Mouse (Mus musculus): ENCODE results near the gene Celf2. TPM values are rescaled to one million over a fixed set of nuclear protein-coding genes. Genes with fewer than 3 reads are reported as not detected.

Gene Celf2
- total RNA-seq, 2 experiments from 2014 or later: 518 to 531 TPM

DNA sequence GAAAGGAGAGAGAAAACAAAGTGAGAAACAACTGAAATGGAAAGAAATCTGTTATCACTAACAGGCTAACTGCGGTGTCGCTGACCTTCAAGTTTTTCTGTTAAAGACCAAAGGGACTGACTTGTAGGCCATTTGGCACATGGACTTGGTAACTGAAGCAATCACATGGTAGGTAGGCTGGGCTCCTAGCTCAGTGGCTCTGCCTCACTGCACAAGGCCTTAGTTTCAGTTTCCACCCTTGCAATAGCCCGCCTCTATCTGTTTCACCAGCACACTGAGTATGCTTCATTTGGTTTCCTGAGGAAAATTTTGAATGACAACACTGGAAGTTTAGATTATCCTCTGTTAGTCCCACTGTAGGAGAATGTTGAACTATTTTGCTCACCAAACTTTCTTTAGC is 948.6 kb downstream of the Celf2 start:
- no peak for DNase-seq (ENCODE audit: low spot score in 2 of 2)

DNA sequence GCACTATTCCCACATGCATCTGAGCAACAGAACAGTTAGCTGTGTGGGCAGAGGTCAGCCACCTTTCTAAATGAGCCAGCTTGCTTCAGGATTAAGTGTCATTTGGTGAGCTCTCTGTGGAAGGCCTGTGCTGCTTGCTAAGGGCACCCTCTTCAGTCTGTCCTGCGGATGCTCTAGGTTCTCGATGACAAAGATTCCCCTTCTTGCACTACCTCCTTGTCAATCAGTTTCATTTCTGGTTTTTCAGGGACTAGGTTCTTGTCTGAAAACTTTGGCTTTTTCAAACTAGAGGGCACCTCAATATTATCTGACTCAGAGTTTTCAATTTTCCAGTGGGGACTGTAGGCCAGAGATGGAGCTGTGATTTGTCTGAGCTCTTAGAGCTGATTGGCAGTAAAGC is 949.8 kb downstream of the Celf2 start:
- DNase-seq (ENCODE audit: low spot score in 2 of 2): no peak

DNA sequence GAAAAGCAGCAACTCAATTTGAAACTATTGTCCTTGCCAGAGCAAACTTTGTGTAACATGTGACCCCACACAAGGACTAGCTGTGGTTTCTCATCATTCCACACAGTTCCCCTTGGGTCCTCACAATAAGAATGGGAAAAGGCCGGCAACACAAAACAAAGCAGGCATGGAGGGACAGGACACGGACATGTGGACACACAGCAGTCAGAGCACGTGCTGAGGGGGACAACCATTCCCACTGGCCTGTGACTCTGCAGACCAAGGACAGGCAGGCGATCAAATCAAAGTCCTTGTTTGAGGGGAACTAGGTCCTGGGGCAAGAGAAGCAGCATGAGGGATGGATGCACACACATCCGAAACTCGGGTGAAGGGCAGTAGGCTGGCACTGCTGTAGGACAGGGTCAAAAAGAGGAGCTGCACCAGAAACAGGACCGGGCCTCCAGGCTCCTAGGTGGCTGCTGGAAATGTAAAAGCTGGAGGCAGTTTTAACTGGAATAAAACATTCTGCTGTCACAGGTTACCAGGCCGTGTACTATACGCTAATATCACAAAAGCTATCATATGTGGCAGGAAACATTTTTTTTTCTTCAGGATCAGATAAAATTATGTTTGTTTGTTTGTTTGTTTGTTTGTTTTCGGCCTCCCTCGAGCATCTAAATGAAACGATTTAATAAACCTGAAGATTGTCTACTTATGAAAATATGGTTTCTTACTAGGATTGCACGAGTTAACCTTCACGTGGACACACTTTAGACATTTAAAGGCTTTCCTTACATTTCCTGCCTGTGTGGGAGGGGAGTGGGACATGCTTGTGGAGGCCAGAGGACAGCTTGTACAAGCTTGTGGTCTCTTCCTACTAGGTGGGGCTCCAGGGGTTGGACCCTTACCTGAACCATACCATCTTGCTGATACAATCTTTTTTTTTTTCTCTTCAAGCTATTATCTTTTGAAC is 950.8 kb downstream of the Celf2 start:
- DNase-seq (ENCODE audit: low spot score in 2 of 2): no peak

DNA sequence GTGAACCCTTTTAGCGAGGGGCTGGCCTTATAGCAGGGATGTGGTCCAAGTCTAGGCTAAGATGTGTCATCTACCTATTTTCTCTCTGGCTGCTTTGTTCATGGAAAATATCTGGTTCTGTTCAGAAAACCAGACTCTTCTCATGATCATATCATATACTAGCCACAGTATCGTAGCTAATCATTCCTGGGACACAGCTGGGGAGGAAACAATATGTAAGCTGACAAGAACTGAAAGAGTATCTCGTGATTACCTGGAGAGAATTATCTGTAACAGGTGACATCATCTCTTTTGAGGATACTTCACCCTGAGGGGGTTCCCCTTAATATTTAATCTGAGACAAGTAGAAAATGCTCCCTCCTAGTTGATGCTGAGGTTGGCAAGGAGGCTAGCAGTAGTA is 951.6 kb downstream of the Celf2 start:
- no peak for DNase-seq (ENCODE audit: low spot score in 2 of 2)

DNA sequence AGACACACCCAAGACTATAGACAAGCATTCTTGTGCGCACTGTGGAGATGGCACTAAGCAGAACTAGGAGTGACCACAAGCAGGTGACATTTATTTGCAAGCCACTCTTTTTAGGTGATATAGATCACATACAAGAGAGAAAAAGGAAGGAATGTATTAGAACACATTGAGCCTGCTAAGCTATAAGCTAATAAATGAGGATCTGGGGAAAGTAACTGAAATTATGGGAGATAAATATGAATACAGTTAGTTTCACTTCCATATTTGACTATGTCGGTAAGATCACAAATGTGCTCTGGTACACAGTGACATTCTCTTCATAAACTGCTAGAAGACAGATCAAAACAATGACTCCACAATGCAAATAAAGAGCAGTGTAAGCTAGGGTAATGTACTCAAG is 952.5 kb downstream of the Celf2 start:
- DNase-seq (ENCODE audit: low spot score in 2 of 2): no peak

DNA sequence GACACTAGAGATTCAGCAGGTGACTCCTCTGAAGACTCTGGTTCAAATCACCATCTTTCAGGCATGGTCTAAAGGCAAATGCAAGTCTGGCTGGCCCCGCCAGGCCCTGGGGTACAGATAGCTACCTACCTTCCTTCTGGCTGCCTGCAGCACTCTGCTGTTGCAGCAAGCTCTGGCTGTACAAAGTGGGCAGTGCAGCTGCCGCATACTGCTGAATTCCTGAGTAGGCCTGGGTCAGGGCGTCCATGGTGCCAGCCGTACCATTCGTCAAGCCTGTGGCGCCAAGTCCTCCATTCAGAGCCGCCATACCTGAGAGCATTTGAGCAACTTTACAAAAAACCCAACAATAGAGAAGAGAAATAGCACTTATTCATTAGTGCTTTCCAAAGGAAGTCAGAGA is 955.7 kb downstream of the Celf2 start:
- no peak for DNase-seq (ENCODE audit: low spot score in 2 of 2)

DNA sequence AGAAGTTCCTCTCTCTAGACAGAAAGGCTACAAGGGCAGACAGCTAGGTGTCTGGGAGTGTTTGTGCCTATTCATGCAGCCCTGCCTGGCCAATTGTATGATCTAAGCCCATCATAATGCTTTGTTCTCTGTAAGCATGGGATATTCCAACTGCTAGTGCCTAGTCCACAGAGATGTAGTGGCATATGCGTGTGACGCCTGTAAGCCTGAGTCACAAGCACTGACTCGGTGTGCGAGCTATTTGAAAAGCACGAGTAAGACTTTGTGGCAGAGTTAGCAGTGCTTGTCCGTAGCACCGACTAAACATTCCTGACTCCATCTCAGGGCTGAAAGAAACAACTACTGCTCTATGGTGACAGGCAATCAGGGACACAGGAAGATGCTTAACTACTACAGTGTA is 960.1 kb downstream of the Celf2 start:
- DNase-seq (ENCODE audit: low spot score in 2 of 2): no peak

DNA sequence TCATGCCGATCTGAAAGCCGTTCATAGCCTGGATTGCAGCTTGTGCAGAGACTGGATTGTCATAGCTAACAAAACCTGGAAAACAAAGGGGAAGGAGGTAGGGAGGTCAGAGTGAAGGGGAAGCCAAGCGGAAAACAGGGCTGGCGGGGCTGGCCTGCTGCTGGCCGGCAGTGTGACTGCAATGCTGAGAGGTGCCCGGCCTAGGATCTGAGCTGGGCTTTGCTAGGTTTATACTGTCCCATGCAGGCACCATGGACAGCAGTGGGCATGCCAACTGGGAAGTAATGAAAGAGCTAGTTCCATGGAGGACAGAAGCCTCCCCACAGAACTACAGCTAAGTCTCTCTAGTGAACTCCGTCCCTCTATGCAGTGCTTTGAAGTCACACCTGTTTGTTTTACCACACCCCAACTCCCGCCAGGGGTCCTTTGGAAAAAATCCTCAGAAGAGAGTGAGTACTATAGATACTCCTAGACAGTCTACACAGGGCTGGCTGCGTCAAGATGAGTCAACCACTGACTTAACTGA is 962.2 kb downstream of the Celf2 start:
- no peak for DNase-seq (ENCODE audit: low spot score in 2 of 2)

DNA sequence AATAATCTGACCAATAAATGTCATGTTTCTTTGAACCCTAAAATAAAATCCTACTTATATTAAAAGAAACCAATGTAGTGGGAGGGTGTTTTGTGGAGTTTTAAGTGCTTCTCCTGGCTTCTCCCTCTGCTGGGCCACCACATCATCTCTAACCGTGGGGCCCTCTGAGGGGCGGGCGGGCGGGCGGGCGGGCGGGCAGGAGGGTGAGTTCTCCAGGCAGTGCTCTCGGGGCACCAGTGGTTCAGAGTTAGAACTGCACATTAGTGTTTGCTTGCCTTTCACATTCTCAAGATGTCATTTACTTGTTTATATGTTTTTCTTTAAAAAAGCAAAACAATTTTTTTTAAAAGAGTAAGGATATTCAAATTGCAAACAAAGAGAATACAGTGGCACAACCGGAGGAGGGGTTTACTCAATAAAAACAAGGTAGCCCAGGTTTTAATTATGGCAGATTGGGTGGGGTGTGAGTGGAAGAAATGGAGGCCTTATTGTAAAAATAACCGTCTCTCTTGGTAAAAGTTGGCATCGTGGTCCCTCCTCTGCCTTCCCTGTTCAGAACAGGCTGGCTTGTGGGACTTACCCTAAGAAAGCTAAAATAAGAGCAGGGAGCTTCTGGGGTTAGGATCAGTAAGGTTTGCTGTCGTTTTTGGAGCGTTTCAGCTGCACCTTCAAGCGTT is 962.8 kb downstream of the Celf2 start:
- no peak for DNase-seq (ENCODE audit: low spot score in 2 of 2)

DNA sequence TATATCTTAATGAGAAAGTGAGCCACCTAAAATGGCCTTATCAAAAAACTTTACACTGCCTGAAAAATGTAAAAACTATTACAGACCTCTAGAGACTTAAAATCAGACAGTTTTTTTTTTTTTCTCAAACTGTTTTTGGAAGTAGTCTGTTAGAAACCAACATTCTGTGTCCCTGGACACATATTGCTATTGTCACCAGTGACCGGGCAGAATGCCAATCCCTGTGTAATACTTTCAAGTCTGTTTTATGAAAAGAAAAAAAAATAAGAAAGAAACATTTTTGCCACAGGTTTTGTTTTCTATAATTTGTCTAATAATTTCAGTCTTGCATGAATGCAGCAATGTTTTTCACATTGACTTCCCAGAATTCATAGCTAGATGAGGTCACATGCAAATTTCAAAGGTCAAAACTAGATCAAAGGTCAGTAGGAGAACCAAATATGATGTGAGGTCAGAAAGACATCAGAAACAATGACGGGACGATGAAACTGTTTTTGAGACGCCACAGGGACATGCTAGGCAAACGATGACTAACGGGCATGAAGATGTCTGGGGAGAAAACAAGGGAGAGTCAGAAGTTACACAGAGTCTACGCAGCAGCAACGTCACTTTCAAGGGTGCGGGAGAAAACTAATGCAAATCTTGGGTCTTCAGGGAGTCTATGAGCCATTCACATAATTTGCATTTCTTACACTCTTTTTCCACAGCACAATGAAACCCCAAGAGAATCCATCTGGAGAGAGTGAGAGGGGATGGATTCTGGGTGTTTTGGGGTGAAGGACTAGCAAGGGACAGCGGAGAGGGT is 964.0 kb downstream of the Celf2 start:
- no peak for DNase-seq (ENCODE audit: low spot score in 2 of 2)

DNA sequence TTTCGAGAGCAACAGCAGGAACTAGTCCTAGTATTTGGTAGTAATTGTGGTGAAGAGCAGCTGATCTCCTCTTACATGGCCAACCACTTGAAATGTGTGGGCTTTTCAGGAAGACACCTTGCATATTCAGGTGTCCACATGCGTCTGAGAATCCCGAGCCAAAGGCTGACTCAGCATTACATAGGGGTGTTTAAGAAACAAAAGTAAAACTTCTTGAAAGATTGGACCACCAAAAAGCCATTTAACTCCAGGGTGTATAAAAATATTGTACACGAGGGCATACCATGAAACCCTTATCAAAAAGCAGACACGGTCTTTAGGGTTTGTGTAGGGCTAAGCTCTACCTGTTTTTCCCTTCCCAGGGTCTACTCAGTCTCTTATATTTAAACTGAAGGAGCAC is 965.7 kb downstream of the Celf2 start:
- DNase-seq (ENCODE audit: low spot score in 2 of 2): no peak

DNA sequence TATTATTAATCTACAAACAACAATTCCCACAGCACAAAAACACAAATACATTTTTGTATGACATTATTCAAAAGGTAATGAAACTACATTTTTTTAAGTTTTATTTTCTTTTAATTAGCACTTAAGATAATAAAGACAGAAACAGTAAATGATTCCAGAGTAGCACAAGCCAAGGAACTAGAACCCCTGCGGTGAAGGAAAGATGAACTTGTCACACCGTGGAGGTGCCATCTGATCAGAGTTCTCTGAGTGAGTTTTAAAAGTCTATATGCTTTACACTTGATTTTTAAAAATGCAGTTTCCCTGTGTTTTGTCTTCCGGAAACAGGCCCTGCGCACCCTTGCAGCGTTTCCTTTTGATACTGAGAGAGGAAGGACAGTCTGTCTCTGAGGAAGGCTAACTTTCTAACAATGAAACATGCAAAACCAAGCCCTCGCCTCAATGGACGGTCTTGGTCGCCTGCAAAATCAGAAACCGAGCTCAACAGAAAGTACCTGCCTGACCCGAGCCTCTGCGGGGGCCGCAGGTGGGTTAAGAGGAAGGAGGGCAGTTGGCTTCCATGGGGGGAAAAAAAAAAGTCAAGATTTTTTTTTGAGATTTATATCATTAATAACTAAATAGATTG is 966.7 kb downstream of the Celf2 start:
- peak in 1 of 2 experiments; percentile 9 for DNase-seq (ENCODE audit: low spot score in 2 of 2)

DNA sequence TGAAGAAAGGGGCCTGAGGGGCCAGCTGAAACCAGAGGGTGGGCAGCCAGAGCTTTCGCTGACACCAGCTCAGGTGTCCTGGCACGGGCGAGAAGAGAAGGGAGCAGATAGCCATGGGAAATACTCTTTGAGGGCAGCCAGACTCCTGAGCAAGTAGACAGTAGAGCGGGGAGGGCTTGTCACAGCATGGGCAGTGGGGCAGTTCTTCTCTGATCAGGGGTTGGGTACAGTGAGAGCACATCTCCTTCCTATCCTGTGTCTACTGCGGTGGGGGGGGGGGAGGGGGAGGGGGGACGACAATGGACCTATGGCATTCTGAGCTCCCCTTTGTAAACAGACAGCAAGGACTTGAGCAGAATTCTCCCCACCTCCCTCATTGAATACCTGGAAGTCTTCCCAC is 968.5 kb downstream of the Celf2 start:
- no peak for DNase-seq (ENCODE audit: low spot score in 2 of 2)

DNA sequence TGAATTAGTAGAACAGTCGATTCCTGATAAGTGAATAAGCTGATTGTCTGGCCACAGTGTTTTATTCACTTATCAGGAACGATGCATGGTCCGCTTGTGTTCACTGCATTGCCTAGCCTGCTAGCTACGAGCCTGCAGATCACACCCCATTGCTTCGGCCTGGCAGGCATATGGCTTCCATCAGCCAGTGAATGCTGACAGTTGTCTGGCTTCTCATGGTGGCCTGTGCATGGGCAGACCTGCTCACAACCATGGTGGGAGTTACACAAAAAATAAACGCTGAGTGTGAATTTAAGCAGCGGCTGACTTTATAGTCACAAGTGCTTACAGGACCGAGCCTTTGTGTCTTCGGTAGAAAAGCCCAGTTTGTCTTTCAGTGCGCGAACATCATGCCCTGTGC is 969.3 kb downstream of the Celf2 start:
- DNase-seq (ENCODE audit: low spot score in 2 of 2): peak in 1 of 2 experiments; percentile 41

DNA sequence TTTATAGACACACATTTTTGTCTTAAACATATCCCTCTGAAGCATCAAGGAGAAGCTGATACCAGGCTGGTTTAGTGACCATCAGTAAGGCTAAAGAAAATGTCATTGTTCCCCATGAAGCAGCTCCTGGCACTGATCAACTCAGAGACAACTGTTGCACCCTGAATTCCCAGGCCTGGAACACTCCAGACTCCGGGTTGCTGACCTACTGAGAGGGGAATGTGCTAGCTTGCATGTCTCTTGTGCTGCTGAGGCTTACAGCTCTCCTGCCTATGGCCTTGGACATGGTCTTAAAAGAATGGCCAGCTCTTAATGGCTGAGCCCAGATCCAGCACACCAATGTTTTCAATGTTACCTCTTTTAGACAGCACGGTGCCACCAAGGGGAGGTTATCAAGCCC is 970.9 kb downstream of the Celf2 start:
- DNase-seq (ENCODE audit: low spot score in 2 of 2): peak in 1 of 2 experiments; percentile 13

DNA sequence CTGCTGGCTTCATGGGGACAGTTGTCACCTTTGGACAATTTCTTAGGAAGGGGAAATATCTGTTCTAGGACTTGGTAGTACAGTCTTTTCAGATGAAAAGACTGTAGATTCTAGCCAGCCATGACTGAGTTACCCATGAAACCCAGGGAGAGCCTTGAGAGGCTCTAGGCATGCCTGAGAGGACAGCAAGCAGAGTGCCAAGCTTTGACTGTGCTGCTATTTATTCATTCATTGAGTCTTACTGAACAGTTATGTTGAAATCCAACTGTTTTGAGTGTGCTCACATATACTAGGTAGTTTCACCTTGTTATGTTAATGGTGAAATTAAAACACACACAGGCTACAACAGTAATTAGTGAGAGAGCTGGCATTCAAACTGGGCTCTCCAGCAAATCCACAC is 971.3 kb downstream of the Celf2 start:
- peak in 1 of 2 experiments; percentile 23 for DNase-seq (ENCODE audit: low spot score in 2 of 2)

DNA sequence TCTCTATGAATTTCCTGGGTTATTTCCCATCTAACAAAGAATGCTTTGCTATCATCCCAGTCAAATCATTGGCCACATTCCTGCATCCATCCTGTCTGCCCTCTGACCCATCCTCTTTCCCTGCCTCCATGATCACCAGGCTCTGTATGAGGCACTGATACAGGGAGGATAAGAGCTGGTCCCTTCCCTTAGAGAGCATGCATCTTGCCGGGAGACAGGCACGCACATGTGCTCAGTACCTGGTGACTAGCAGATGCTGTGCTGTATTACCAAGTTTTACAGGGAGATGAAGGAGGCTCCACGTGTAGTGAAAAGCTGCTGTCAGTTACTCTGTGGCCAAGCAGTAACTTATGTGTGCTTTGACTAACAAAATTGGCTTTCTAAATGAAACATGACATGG is 972.0 kb downstream of the Celf2 start:
- DNase-seq (ENCODE audit: low spot score in 2 of 2): peak in 1 of 2 experiments; percentile 17

DNA sequence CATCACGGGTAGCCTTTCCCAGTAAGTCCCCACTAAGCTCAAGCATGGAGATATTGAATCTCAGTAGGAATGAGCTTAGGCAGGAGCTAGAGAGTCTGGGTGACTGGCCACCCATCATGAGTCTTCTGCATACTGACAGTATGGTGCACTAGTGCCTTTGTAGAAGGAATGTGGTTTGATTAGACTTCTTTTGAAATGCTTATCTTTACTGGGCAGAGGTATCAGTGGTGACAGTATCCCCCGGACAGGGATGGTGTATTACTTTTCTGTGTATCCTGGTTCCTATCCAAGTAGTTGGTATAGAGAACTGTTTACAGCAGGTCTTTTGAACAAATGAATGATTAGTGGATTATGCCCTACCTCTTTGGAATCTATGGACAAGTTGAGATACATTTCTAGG is 973.0 kb downstream of the Celf2 start:
- peak in 1 of 2 experiments; percentile 15 for DNase-seq (ENCODE audit: low spot score in 2 of 2)

DNA sequence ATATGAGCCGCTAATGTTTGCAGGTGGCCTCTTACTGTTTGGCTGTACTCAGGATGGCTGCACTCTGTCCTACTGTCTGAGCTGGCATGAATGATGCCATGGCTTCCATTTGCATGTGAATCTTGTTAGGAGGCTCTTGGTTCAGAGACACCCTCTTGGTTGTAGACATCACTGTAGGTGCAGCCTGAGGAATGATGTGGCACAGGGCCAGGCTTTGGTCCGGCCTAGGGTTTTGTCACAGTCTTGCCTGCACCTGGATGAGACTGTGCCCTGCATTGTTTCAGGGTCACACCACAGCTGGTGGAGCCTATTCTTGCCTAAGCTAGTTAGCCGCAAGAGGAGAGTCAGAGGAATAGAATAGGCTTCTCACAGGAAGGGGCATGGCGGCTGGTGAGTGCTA is 977.0 kb downstream of the Celf2 start:
- peak in 1 of 2 experiments; percentile 28 for DNase-seq (ENCODE audit: low spot score in 2 of 2)

DNA sequence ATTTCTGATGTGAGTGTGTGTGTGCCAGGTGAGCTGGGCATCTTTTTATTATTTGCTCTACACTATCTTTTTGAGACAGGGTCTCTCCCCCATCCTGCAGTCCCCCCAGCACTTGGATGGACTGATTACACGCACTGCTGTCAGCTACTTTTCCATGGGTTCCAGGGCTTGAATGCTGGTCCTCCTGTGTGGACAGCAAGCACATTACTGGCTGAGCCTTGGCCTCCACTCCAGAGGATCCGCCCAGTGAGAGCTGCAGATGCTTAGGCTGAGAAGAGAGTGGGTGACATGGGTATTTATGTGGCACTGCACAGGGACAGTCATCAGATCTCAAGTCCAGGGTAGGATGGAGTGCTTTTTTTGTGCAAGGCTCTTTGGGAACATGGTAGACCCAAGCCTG is 981.3 kb downstream of the Celf2 start:
- peak in 1 of 2 experiments; percentile 8 for DNase-seq (ENCODE audit: low spot score in 2 of 2)

DNA sequence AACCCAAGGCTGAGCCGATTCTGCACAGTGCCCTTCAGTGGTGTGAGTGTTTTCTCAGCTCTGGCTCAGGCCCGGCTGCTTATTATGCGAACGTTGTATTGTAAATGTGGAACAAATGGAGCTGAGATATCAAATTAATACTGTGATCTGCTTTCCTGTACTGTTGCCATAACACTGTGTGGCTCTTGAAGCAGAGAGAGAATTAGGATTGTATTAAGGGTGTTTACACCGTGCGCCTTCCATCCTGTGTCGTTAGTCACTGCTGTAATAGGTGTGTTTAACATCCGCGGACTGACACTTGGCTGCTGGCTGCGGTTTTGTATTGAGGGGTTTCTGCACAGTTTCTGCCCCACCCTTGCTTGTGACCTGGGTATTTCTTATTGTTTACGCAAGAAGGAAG is 982.5 kb downstream of the Celf2 start:
- peak in 1 of 2 experiments; percentile 21 for DNase-seq (ENCODE audit: low spot score in 2 of 2)
